Mouse (Mus musculus) embryonic facial prominence, embryonic 12.5 days (tissue): ENCODE results near the gene Rgp1. TPM values are rescaled to one million over a fixed set of nuclear protein-coding genes. Genes with fewer than 3 reads are reported as not detected.
A peak's percentile ranks its signal among the peaks of the same experiment; 100 is the strongest.

Experiments used
- ATAC-seq: fragments of 200-750 bp; cut with Nextera tagmentation; 2 replicates; pipeline ENCODE4 v1.8.0; 2017; ENCODE audit not compliant: insufficient number of reproducible peaks, insufficient read depth, low FRiP score, low TSS enrichment
- H3K27ac ChIP-seq: fragments of 300-500 bp; sonication (generic); 2 replicates; pipeline ENCODE4 v1.5.1; 2016; ENCODE audit warnings: mild to moderate bottlenecking
- H3K27me3 ChIP-seq: fragments of 300-500 bp; sonication (generic); 2 replicates; pipeline ENCODE4 v1.6.1; 2016; ENCODE audit warnings: mild to moderate bottlenecking, moderate library complexity
- H3K36me3 ChIP-seq: fragments of 300-500 bp; sonication (generic); 2 replicates; pipeline ENCODE4 v1.6.1; 2016; ENCODE audit warnings: mild to moderate bottlenecking
- H3K4me1 ChIP-seq: fragments of 300-500 bp; sonication (generic); 2 replicates; pipeline ENCODE4 v1.6.1; 2016
- H3K4me2 ChIP-seq: fragments of 300-500 bp; sonication (generic); replicated peaks from 2 replicates; pipeline ENCODE4 v1.6.1; 2016; ENCODE audit warnings: mild to moderate bottlenecking, moderate library complexity
- H3K4me3 ChIP-seq: fragments of 300-500 bp; sonication (generic); 2 replicates; pipeline ENCODE4 v1.5.1; 2016; ENCODE audit warnings: mild to moderate bottlenecking
- H3K9ac ChIP-seq: fragments of 300-500 bp; sonication (generic); 2 replicates; pipeline ENCODE4 v1.6.1; 2016; ENCODE audit warnings: mild to moderate bottlenecking, moderate library complexity
- H3K9me3 ChIP-seq: fragments of 300-500 bp; sonication (generic); 2 replicates; pipeline ENCODE4 v1.6.1; 2016; ENCODE audit warnings: mild to moderate bottlenecking, moderate library complexity
- WGBS: fragments of 180-500 bp; shearing (Covaris S2); methylation state at CpG from one replicate; pipeline ENCODE4 v1.1.7; 2016; 5-methylcytosine and 5-hydroxymethylcytosine counted together
- microRNA-seq: library from miRNA; unstranded; fragments of <30 nt; microRNA quantifications from one replicate; pipeline ENCODE4, GENCODE M21; 2017
- polyA plus RNA-seq: library from polyadenylated mRNA; unstranded; fragments of >200 nt; fragmentation: Nextera tagmentation; extraction: Ambion mirVana; gene quantifications from 2 replicates; pipeline ENCODE4 v1.2.1, GENCODE M21; 2016

Rgp1 gene
- polyA plus RNA-seq, 1 experiment from 2014 or later = 33.8 TPM

DNA sequence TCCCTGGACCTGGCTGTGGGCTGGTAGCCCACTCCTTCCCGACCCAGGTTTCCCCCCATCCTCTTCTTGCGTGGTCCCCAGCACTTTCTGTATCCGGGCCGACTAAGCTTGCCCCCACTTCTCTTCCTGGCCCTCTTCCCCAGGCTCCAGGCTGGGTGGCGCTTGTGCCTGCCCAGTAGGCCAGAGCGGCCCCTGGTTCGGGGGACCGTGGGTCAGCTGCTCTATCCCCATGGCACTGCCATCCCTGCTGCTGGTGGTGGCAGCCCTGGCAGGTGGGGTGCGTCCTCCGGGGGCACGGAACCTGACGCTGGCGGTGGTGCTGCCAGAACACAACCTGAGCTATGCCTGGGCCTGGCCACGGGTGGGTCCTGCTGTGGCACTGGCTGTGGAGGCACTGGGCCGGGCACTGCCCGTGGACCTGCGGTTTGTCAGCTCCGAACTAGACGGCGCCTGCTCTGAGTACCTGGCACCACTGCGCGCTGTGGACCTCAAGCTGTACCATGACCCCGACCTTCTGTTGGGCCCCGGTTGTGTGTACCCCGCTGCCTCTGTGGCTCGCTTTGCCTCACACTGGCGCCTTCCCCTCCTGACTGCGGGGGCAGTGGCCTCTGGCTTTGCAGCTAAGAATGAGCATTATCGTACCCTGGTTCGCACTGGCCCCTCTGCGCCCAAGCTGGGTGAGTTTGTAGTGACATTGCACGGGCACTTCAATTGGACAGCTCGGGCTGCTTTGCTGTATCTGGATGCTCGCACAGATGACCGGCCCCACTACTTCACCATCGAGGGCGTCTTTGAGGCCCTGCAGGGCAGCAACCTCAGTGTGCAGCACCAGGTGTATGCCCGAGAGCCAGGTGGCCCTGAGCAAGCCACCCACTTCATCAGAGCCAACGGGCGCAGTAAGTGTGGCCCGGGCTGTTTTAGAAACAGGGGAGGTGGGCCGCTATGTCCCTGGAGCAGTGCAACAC is 53.7 kb downstream of the Rgp1 start:
- WGBS = 44% methylated on average over 42 of the region's 42 CpGs
- no peaks in the 10 kb centered on the region for H3K36me3 ChIP-seq
- H3K9ac ChIP-seq = peak overlapping the region; percentile 88
- peaks cover 29% of the 10 kb centered on the region for H3K4me1 ChIP-seq
- peak overlapping the region; percentile 83 for H3K27ac ChIP-seq
- ATAC-seq = 0 out of 2 replicates have a peak, but pooled peaks have one; percentile 23
- H3K4me3 ChIP-seq = peak overlapping the region; percentile 63
- peaks cover 5% of the 10 kb centered on the region; the same call in 1 of the 2 replicates for H3K27me3 ChIP-seq
- peak overlapping the region; percentile 85 for H3K4me2 ChIP-seq
- H3K9me3 ChIP-seq = no peaks in the 10 kb centered on the region

- H3K4me1 ChIP-seq = peaks cover 29% of the 10 kb centered on the region
- no peak overlapping the region for H3K27ac ChIP-seq
- H3K4me2 ChIP-seq = peak overlapping the region; percentile 85
- H3K9ac ChIP-seq = no peak overlapping the region
- H3K27me3 ChIP-seq = peaks cover 5% of the 10 kb centered on the region; the same call in 1 of the 2 replicates
- no peak overlapping the region for H3K4me3 ChIP-seq
- ATAC-seq = no peak
- no peaks in the 10 kb centered on the region for H3K36me3 ChIP-seq
- no peaks in the 10 kb centered on the region for H3K9me3 ChIP-seq
- 73% methylated on average over 8 of the region's 8 CpGs for WGBS
Measured at GRCm38 (mm10) chr4:43633296-43633695, 54.8 kb downstream of the Rgp1 start.

DNA sequence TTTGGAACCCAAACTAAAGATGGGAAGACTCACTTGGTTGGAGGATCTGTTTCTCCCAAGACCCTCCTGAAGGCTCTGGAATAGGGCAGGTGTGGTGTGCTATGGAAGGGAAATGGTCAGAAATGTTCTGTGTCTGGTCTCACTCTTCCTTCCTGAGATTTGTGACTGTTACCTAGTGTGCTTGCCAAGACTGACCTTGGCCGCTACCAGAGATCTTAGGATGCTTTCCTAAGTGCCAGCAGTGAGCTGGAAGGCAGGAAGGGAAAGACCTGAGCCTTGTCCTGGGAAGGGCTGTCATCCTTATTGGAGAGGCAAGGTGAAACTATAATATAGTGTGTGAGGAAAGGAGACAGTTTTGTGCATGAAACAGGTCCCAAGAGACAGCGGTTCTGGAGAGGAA is 55.2 kb downstream of the Rgp1 start:
- no peak overlapping the region for H3K4me3 ChIP-seq
- H3K4me2 ChIP-seq = 0 out of 2 replicates have a peak overlapping the region, but pooled peaks have one; percentile 85
- no peaks in the 10 kb centered on the region for H3K36me3 ChIP-seq
- H3K9me3 ChIP-seq = no peaks in the 10 kb centered on the region
- 92% methylated on average over 2 of the region's 2 CpGs for WGBS
- H3K27ac ChIP-seq = no peak overlapping the region
- no peak overlapping the region for H3K9ac ChIP-seq
- no peak for ATAC-seq
- H3K4me1 ChIP-seq = peaks cover 29% of the 10 kb centered on the region
- peaks cover 5% of the 10 kb centered on the region; the same call in 1 of the 2 replicates for H3K27me3 ChIP-seq

DNA sequence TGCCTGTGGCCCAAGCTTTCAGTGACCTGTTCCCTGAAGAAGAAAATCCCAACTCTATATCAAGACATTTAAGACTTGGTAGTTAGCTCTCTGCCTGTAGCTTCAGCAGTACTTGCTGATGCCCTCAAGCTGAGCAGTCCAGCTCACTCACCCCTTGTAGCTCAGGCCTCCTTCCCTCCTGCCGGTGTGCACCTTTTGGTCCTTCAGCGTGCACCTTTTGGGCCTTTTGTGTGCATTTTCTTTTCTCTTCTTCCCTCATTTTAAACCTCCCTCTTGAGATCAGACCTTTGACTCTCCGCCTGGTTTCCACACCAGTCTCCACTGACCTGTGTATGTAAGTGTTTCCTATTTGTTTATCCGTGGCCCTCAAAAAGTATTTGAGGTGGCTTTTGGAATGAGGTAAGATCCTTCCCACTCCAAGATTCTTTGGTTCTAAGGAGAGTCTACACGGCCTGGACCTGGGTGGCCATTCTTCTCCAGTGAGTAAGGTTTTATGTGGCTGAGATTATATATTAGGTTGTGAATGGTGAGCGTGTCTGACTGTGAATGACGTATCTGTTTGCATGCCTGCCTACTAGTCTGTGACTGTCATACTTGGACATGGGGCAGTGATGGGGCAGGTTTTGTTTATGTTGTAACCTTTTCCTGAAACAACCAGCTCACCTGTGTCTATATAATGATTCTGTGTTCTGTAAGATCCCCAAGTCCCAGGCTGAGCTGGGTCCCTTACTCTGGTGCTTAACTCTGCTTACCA is 56.3 kb downstream of the Rgp1 start:
- Histone ChIP-seq H3K4me1 (peaks cover 28% of the 10 kb centered on the region), H3K36me3 (no peaks in the 10 kb centered on the region), H3K27ac (no peak overlapping the region), H3K27me3 (peaks cover 5% of the 10 kb centered on the region; the same call in 1 of the 2 replicates), H3K9me3 (no peaks in the 10 kb centered on the region), H3K4me2 (no peak overlapping the region; the same call in 1 of the 2 replicates), H3K9ac (no peak overlapping the region), H3K4me3 (no peak overlapping the region)
- 83% methylated on average over 7 of the region's 7 CpGs for WGBS
- ATAC-seq = no peak

DNA sequence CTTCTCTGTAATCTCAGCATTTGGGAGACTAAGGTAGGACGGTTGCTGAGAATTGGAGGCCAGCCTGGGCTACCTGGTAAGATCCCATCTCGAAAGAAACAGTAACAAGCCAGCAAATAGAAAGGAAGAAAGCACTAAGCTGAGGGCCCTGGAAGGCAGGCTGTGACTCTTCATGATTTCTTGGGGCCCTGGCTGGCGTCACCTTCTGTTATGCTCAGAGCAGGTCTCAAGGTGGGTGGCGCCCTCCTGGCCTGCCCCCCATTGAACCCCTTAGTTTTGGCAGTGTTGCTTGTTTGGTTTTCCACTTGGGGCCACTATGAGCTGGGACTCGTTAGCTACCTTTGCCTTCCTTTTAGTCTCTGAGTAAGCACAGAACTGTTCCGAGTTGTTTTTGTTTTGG is 58.2 kb downstream of the Rgp1 start:
- peaks cover 5% of the 10 kb centered on the region; the same call in 1 of the 2 replicates for H3K27me3 ChIP-seq
- peaks cover 7% of the 10 kb centered on the region; the same call in 1 of the 2 replicates for H3K36me3 ChIP-seq
- no peaks in the 10 kb centered on the region for H3K9me3 ChIP-seq
- WGBS = 72% methylated on average over 6 of the region's 6 CpGs
- ATAC-seq = no peak
- peaks cover 18% of the 10 kb centered on the region for H3K4me1 ChIP-seq
- H3K9ac ChIP-seq = no peak overlapping the region
- H3K4me3 ChIP-seq = no peak overlapping the region
- no peak overlapping the region for H3K27ac ChIP-seq
- no peak overlapping the region for H3K4me2 ChIP-seq

Small RNA genes within 50 kb of the gene (microRNA-seq; reads per million reads assigned to microRNA genes)
- gene Gm25262 = not detected

Other genes starting within 250 kb of the Rgp1 start
- gene Rusc2, start 196.7 kb upstream of the Rgp1 start, polyA plus RNA-seq = 15.7 and 18.1 TPM in 2 replicates
- 0.27 TPM in 1 of 2 replicates, not detected in the other for gene Fam166b, start 149.6 kb upstream of the Rgp1 start, polyA plus RNA-seq
- gene Tesk1, start 136.8 kb upstream of the Rgp1 start, polyA plus RNA-seq = 15.4 and 16.5 TPM in 2 replicates
- gene Cd72, start 124.1 kb upstream of the Rgp1 start, polyA plus RNA-seq = 3.5 and 3.7 TPM in 2 replicates
- not detected in 2 replicates for gene Sit1, start 95.0 kb upstream of the Rgp1 start, polyA plus RNA-seq
- 57.4 and 62.3 TPM in 2 replicates for gene Ccdc107, start 85.8 kb upstream of the Rgp1 start, polyA plus RNA-seq
- 43.6 and 44.1 TPM in 2 replicates for gene Arhgef39, start 79.0 kb upstream of the Rgp1 start, polyA plus RNA-seq
- 1.3 and 1.6 TPM in 2 replicates for gene Car9, start 71.7 kb upstream of the Rgp1 start, polyA plus RNA-seq
- 151 and 177 TPM in 2 replicates for gene Tpm2, start 55.0 kb upstream of the Rgp1 start, polyA plus RNA-seq
- gene Creb3, start 16.4 kb upstream of the Rgp1 start, polyA plus RNA-seq = 43.5 and 49.9 TPM in 2 replicates
- gene Tln1, start 16.0 kb upstream of the Rgp1 start, polyA plus RNA-seq = 71.0 and 73.9 TPM in 2 replicates
- 32.0 and 34.0 TPM in 2 replicates for gene Gba2, start 158 bp downstream of the Rgp1 start, polyA plus RNA-seq
- gene Msmp, start 5.8 kb downstream of the Rgp1 start, polyA plus RNA-seq = 1.5 and 2.1 TPM in 2 replicates
- 25.1 and 29.7 TPM in 2 replicates for gene Npr2, start 53.2 kb downstream of the Rgp1 start, polyA plus RNA-seq
- gene Spag8, start 74.9 kb downstream of the Rgp1 start, polyA plus RNA-seq = 1.8 and 1.9 TPM in 2 replicates
- gene Hint2, start 77.8 kb downstream of the Rgp1 start, polyA plus RNA-seq = 79.3 and 85.8 TPM in 2 replicates
- gene Tmem8b, start 90.3 kb downstream of the Rgp1 start, polyA plus RNA-seq = 7.7 and 8.4 TPM in 2 replicates
- gene Fam221b, start 90.4 kb downstream of the Rgp1 start, polyA plus RNA-seq = 2.4 and 2.6 TPM in 2 replicates
- gene Olfr70, start 122.1 kb downstream of the Rgp1 start, polyA plus RNA-seq = not detected in 2 replicates
- 0.06 TPM in 1 of 2 replicates, not detected in the other for gene Olfr71, start 131.5 kb downstream of the Rgp1 start, polyA plus RNA-seq
- 0.15 and 0.43 TPM in 2 replicates for gene Hrct1, start 148.5 kb downstream of the Rgp1 start, polyA plus RNA-seq
- gene Spaar, start 151.3 kb downstream of the Rgp1 start, polyA plus RNA-seq = not detected in 2 replicates
- not detected in 2 replicates for gene Olfr159, start 192.3 kb downstream of the Rgp1 start, polyA plus RNA-seq
- gene Olfr156, start 245.2 kb downstream of the Rgp1 start, polyA plus RNA-seq = 0.09 and 0.31 TPM in 2 replicates